Mouse (Mus musculus) central nervous system, embryonic 14 days (tissue): Measurements from ENCODE around the gene Gm11487. TPM values are rescaled to one million over a fixed set of nuclear protein-coding genes. Genes with fewer than 3 reads are reported as not detected.

Source experiments
- polyA plus RNA-seq: library from polyadenylated mRNA; depleted of rRNA; stranded (reverse); fragments of >200 nt; gene quantifications from 2 replicates; pipeline ENCODE4 v1.2.3, GENCODE M21; 2012; rRNA removed

Gm11487 gene
- not detected in 2 replicates for polyA plus RNA-seq

DNA sequence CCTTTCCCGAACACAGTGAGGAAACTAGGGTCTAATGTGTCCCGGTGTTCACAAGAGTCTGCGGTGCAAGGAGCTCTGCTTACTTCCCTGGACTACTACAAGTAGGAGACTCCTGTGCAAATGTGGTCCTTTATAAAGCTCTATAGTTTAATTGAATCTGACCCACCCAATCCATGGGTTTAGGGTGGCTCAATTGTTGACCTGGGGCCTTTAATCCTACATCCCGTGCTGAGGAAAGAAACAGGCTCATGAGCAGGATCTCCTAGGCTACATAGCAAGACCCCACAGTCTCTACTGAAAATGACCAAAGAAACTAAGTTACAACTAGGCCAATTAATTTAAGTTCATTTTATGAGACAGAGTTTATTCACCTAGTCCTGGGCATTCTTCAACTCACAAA lies at the start of gene Gm11487:
Gene Gm11487 (minus strand): TSS at position 101 of the 400 bp plus-strand sequence.

Other genes with a start within 250 kb of the Gm11487 start
- gene Gm11238, start 202.8 kb upstream of the Gm11487 start, polyA plus RNA-seq = not detected in 2 replicates
- not detected in 2 replicates for gene Gm11237, start 217.9 kb upstream of the Gm11487 start, polyA plus RNA-seq
- not detected in 2 replicates for gene Gm11236, start 233.0 kb upstream of the Gm11487 start, polyA plus RNA-seq